Mouse (Mus musculus): ENCODE results near the gene Itk.
"Not testable (repeated sequence)": the region's sequence is repeated elsewhere in the genome, so short reads cannot be mapped to it uniquely, and the experiment has no call there.

Itk gene

GRCm38 (mm10) chr11:46389336-46390117, at the start of gene Itk:
TSS of gene Itk (minus strand) at chr11:46389515.
- DNase-seq, result no peak

GRCm38 (mm10) chr11:46437459-46438000, 48.2 kb upstream of the Itk start:
- DNase-seq, result peak; percentile 12

GRCm38 (mm10) chr11:46436760-46437458, 47.6 kb upstream of the Itk start, which contains the start of gene Med7:
TSS of gene Med7 (plus strand) at chr11:46436925.
- peak; percentile 91 for DNase-seq

GRCm38 (mm10) chr11:46435363-46435762, 46.0 kb upstream of the Itk start:
- DNase-seq, result no peak

GRCm38 (mm10) chr11:46431129-46431528, 41.8 kb upstream of the Itk start:
- DNase-seq, result peak; percentile 80

- DNase-seq, result no peak
Observed at GRCm38 (mm10) chr11:46430123-46430522, 40.8 kb upstream of the Itk start.

GRCm38 (mm10) chr11:46428131-46428530, 38.8 kb upstream of the Itk start:
- DNase-seq, result not testable (repeated sequence)

- DNase-seq, result no peak
Observed at GRCm38 (mm10) chr11:46421086-46421888, 32.0 kb upstream of the Itk start.

GRCm38 (mm10) chr11:46418860-46419259, 29.5 kb upstream of the Itk start:
- no peak for DNase-seq

GRCm38 (mm10) chr11:46418438-46418837, 29.1 kb upstream of the Itk start:
- DNase-seq, result no peak

- no peak for DNase-seq
Observed at GRCm38 (mm10) chr11:46410018-46410563, 20.8 kb upstream of the Itk start.

GRCm38 (mm10) chr11:46406721-46407120, 17.4 kb upstream of the Itk start:
- peak; percentile 9 for DNase-seq

- DNase-seq, result no peak
Observed at GRCm38 (mm10) chr11:46404986-46405385, 15.7 kb upstream of the Itk start.

GRCm38 (mm10) chr11:46401555-46401954, 12.2 kb upstream of the Itk start:
- no peak for DNase-seq

- no peak for DNase-seq
Observed at GRCm38 (mm10) chr11:46398933-46399383, 9.6 kb upstream of the Itk start.

- DNase-seq, result no peak
Observed at GRCm38 (mm10) chr11:46398473-46398872, 9.2 kb upstream of the Itk start.

- DNase-seq, result no peak
Observed at GRCm38 (mm10) chr11:46397900-46398299, 8.6 kb upstream of the Itk start.

- no peak for DNase-seq
Observed at GRCm38 (mm10) chr11:46396860-46397179, 7.5 kb upstream of the Itk start.

GRCm38 (mm10) chr11:46396167-46396859, 7.0 kb upstream of the Itk start, which contains the start of gene Fam71b:
TSS of gene Fam71b (plus strand) at chr11:46396559.
- DNase-seq, result no peak

GRCm38 (mm10) chr11:46395698-46396097, 6.4 kb upstream of the Itk start:
- DNase-seq, result no peak

GRCm38 (mm10) chr11:46395088-46395487, 5.8 kb upstream of the Itk start:
- no peak for DNase-seq

GRCm38 (mm10) chr11:46393413-46393812, 4.1 kb upstream of the Itk start:
- no peak for DNase-seq
